Mouse (Mus musculus) thymus, adult 2 months (tissue): ENCODE results near the gene Dock9.

ENCODE experiments used
- CTCF ChIP-seq: fragments of 200-500 bp; IDR thresholded peaks from 2 replicates; pipeline ENCODE4 v1.5.1; 2012; ENCODE audit warnings: mild to moderate bottlenecking, control low read depth, low read length, moderate library complexity, borderline replicate concordance; ENCODE audit not compliant: control insufficient read depth, poor library complexity, insufficient read depth; ENCODE audit errors: extremely low read depth
- POLR2A ChIP-seq: fragments of 200-500 bp; IDR thresholded peaks from 2 replicates; pipeline ENCODE4 v1.6.1; 2012; ENCODE audit warnings: mild to moderate bottlenecking, low read length, control low read depth, moderate library complexity; ENCODE audit not compliant: control insufficient read depth, poor library complexity, insufficient read depth; ENCODE audit errors: extremely low read depth

GRCm38 (mm10) chr14:121678445-121678844 is 119.2 kb downstream of the Dock9 start:
- no peak for TF ChIP-seq POLR2A
- TF ChIP-seq CTCF, result no peak
